Mouse (Mus musculus): Measurements from ENCODE around the gene Hnrnpdl. TPM values are rescaled to one million over a fixed set of nuclear protein-coding genes. Genes with fewer than 3 reads are reported as not detected.

Hnrnpdl gene
- polyA plus RNA-seq, 1 experiment: 13.3 TPM

- Histone ChIP-seq H3K4me3 (replicated peaks) (no peak overlapping the region), H3K36me3 (ENCODE audit: control insufficient read depth) (no peaks in the 10 kb centered on the region; the same call in 1 of the 2 replicates), H3K4me1 (ENCODE audit: control insufficient read depth) (peaks cover 41% of the 10 kb centered on the region), H3K9me3 (ENCODE audit: control insufficient read depth, low read length) (peaks cover 6% of the 10 kb centered on the region), H3K27me3 (ENCODE audit: control insufficient read depth) (no peaks in the 10 kb centered on the region)
- TF ChIP-seq TAL1 (IDR thresholded peaks at IDR 0.05; ENCODE audit: low read length): no peak
Measured at GRCm38 (mm10) chr5:100024403-100024802, 15.1 kb downstream of the Hnrnpdl start.

DNA sequence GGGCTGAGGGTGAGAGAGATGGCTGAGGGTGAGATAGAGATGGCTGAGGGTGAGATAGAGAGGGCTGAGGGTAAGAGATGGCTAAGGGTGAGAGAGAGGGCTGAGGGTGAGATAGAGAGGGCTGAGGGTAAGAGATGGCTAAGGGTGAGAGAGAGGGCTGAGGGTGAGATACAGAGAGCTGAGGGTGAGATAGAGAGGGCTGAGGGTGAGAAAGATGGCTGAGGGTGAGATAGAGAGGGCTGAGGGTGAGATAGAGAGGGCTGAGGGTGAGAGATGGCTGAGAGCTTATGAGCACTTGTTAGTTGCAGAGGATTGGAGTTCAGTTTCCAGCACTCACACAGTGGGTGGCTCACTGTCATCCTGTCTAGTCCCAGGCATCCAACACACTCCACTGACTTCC, 19.4 kb downstream of the Hnrnpdl start:
- no peaks in the 10 kb centered on the region for H3K27me3 ChIP-seq (ENCODE audit: control insufficient read depth)
- no peak for TF ChIP-seq GATA1 (IDR thresholded peaks at IDR 0.05; ENCODE audit: low read length)
- TF ChIP-seq TAL1 (IDR thresholded peaks at IDR 0.05; ENCODE audit: low read length): no peak
- no peak overlapping the region for H3K4me3 ChIP-seq (replicated peaks)
- H3K36me3 ChIP-seq (ENCODE audit: control insufficient read depth): no peaks in the 10 kb centered on the region; the same call in 1 of the 2 replicates
- peaks cover 38% of the 10 kb centered on the region for H3K4me1 ChIP-seq (ENCODE audit: control insufficient read depth)
- peaks cover 6% of the 10 kb centered on the region for H3K9me3 ChIP-seq (ENCODE audit: control insufficient read depth, low read length)

- peaks cover 9% of the 10 kb centered on the region for H3K9me3 ChIP-seq (ENCODE audit: control insufficient read depth, low read length)
- no peak overlapping the region for H3K4me3 ChIP-seq (replicated peaks)
- H3K36me3 ChIP-seq (ENCODE audit: control insufficient read depth): no peaks in the 10 kb centered on the region
- TF ChIP-seq TAL1 (IDR thresholded peaks at IDR 0.05; ENCODE audit: low read length) (no peak), GATA1 (IDR thresholded peaks at IDR 0.05; ENCODE audit: low read length) (no peak)
- peaks cover 7% of the 10 kb centered on the region for H3K4me1 ChIP-seq (ENCODE audit: control insufficient read depth)
- no peaks in the 10 kb centered on the region for H3K27me3 ChIP-seq (ENCODE audit: control insufficient read depth)
Measured at GRCm38 (mm10) chr5:100012599-100012998, 26.9 kb downstream of the Hnrnpdl start.

DNA sequence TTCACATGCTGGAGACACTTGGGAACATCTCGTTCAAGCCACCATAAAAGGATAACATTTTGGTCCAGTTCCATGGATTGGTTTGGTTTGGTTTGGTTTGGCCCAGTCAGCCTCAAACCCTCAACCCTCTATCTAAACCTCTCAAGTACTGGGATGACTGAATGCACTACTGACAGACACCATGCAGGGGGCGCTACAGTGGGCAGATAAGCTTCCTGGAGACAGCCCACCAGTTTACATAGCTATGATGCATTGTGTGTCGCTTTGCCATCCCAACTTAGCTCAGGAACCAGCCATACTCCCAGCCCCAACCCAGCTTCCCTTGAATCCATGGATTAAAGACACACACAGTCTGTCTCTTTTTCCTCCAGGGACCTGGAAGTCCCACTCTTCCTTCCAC, 31.0 kb downstream of the Hnrnpdl start:
- TF ChIP-seq GATA1 (IDR thresholded peaks at IDR 0.05; ENCODE audit: low read length) (no peak), TAL1 (IDR thresholded peaks at IDR 0.05; ENCODE audit: low read length) (no peak)
- Histone ChIP-seq H3K27me3 (ENCODE audit: control insufficient read depth) (no peaks in the 10 kb centered on the region), H3K9me3 (ENCODE audit: control insufficient read depth, low read length) (peaks cover 8% of the 10 kb centered on the region), H3K4me3 (replicated peaks) (no peak overlapping the region), H3K36me3 (ENCODE audit: control insufficient read depth) (no peaks in the 10 kb centered on the region; the same call in 1 of the 2 replicates), H3K4me1 (ENCODE audit: control insufficient read depth) (peaks cover 41% of the 10 kb centered on the region)

DNA sequence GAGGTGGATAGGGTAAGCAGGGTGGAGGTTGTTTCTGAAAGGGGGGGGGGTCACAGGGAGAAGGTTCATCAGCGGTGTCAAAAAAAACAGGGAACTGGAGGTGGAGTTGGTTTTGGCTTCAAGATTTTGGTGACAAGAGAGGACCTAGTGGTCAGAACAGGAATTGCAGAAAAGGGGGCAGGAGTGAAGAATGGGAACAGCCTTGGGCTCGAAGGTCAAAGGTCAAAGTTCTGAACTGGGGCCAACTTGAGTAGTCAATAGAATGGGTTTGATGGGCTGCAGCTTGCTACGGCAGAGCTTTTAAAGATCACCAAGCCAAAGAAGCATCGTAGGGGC, 32.5 kb downstream of the Hnrnpdl start:
- Histone ChIP-seq H3K36me3 (ENCODE audit: control insufficient read depth) (no peaks in the 10 kb centered on the region; the same call in 1 of the 2 replicates), H3K4me3 (replicated peaks) (no peak overlapping the region), H3K9me3 (ENCODE audit: control insufficient read depth, low read length) (peaks cover 3% of the 10 kb centered on the region), H3K27me3 (ENCODE audit: control insufficient read depth) (no peaks in the 10 kb centered on the region), H3K4me1 (ENCODE audit: control insufficient read depth) (peaks cover 37% of the 10 kb centered on the region)
- TF ChIP-seq TAL1 (IDR thresholded peaks at IDR 0.05; ENCODE audit: low read length) (no peak), GATA1 (IDR thresholded peaks at IDR 0.05; ENCODE audit: low read length) (no peak)

DNA sequence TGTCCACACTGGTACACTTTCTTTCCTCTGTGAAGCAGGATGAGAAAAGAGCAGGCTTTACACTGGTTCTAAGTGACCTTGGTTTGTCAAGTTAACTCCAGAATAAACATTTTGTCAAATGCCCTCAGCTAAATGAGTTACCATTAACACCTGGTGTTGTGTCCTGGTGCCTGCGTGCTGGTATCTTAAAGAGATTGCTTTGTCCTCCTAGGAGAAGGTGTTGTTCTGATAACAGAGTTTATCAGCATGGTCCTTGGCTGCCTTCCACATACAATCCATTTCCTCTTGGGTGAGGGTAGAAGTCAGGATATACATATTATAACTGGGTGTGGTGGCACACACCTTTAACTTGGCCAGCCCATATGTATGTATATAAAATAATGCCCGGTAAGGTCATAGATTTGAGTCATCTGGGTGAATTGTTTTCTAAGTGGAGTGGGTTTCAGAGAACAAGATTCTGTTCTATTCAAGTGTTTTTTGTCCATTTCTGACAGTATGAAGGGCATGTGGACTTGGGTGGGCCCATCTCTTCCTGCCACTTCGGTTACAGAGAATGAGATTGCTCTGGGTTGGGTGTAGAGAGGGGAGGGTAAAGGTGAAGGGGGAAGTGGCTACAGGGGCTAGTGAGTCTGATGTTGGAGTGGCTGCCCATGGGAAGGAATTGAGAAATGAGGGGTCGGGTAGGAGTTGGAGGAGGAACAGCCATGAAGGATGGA, 33.0 kb downstream of the Hnrnpdl start:
- H3K36me3 ChIP-seq (ENCODE audit: control insufficient read depth): no peaks in the 10 kb centered on the region; the same call in 1 of the 2 replicates
- H3K4me1 ChIP-seq (ENCODE audit: control insufficient read depth): peaks cover 37% of the 10 kb centered on the region
- H3K4me3 ChIP-seq (replicated peaks): no peak overlapping the region
- peaks cover 3% of the 10 kb centered on the region for H3K9me3 ChIP-seq (ENCODE audit: control insufficient read depth, low read length)
- TF ChIP-seq GATA1 (IDR thresholded peaks at IDR 0.05; ENCODE audit: low read length) (no peak), TAL1 (IDR thresholded peaks at IDR 0.05; ENCODE audit: low read length) (no peak)
- no peaks in the 10 kb centered on the region for H3K27me3 ChIP-seq (ENCODE audit: control insufficient read depth)

DNA sequence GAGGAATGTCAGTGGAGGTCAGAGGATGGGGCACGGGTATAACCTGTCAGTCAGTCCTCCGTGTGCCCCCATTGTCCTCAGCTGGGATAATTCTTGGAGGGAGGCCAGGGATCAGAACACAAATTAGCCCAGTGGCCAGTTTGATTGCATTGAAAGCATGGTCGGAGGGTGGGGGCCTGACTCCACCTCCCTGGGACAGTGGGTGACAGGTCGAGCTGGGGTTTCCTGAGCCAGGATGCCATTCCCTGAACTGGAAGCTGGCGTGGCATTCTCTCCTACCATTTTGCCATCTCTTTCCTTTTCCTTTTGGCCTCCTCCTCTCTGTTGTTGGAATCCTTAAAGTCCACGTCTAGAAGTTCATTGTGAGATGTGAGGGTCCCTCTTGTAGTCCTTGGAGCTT, 33.6 kb downstream of the Hnrnpdl start:
- Histone ChIP-seq H3K9me3 (ENCODE audit: control insufficient read depth, low read length) (peaks cover 3% of the 10 kb centered on the region), H3K27me3 (ENCODE audit: control insufficient read depth) (no peaks in the 10 kb centered on the region), H3K4me1 (ENCODE audit: control insufficient read depth) (peaks cover 38% of the 10 kb centered on the region), H3K4me3 (replicated peaks) (no peak overlapping the region), H3K36me3 (ENCODE audit: control insufficient read depth) (no peaks in the 10 kb centered on the region; the same call in 1 of the 2 replicates)
- no peak for TF ChIP-seq GATA1 (IDR thresholded peaks at IDR 0.05; ENCODE audit: low read length)
- no peak for TF ChIP-seq TAL1 (IDR thresholded peaks at IDR 0.05; ENCODE audit: low read length)

- Histone ChIP-seq H3K9me3 (ENCODE audit: control insufficient read depth, low read length) (peaks cover 3% of the 10 kb centered on the region), H3K4me1 (ENCODE audit: control insufficient read depth) (peaks cover 40% of the 10 kb centered on the region), H3K27me3 (ENCODE audit: control insufficient read depth) (no peaks in the 10 kb centered on the region), H3K36me3 (ENCODE audit: control insufficient read depth) (no peaks in the 10 kb centered on the region; the same call in 1 of the 2 replicates), H3K4me3 (replicated peaks) (no peak overlapping the region)
- TF ChIP-seq TAL1 (IDR thresholded peaks at IDR 0.05; ENCODE audit: low read length) (no peak), GATA1 (IDR thresholded peaks at IDR 0.05; ENCODE audit: low read length) (peak; percentile 30; the same call in 1 of the 2 replicates)
Measured at GRCm38 (mm10) chr5:100005431-100005830, 34.0 kb downstream of the Hnrnpdl start.

- no peak for TF ChIP-seq GATA1 (IDR thresholded peaks at IDR 0.05; ENCODE audit: low read length)
- TF ChIP-seq TAL1 (IDR thresholded peaks at IDR 0.05; ENCODE audit: low read length): no peak
- no peaks in the 10 kb centered on the region; the same call in 1 of the 2 replicates for H3K36me3 ChIP-seq (ENCODE audit: control insufficient read depth)
- H3K9me3 ChIP-seq (ENCODE audit: control insufficient read depth, low read length): peaks cover 3% of the 10 kb centered on the region
- no peaks in the 10 kb centered on the region for H3K27me3 ChIP-seq (ENCODE audit: control insufficient read depth)
- peaks cover 40% of the 10 kb centered on the region for H3K4me1 ChIP-seq (ENCODE audit: control insufficient read depth)
- H3K4me3 ChIP-seq (replicated peaks): no peak overlapping the region
Measured at GRCm38 (mm10) chr5:100003895-100004294, 35.6 kb downstream of the Hnrnpdl start.
